Mouse (Mus musculus) ES-Bruce4 (cell line): ENCODE results near the gene Mrpl18.

ENCODE experiments used
- CTCF ChIP-seq: IDR thresholded peaks from one replicate; pipeline ENCODE4 v1.8.1; 2011; ENCODE audit warnings: low read depth, low read length
- POLR2A ChIP-seq: IDR thresholded peaks from one replicate; pipeline ENCODE4 v1.8.1; 2011; ENCODE audit warnings: low read length; ENCODE audit not compliant: insufficient read depth

DNA sequence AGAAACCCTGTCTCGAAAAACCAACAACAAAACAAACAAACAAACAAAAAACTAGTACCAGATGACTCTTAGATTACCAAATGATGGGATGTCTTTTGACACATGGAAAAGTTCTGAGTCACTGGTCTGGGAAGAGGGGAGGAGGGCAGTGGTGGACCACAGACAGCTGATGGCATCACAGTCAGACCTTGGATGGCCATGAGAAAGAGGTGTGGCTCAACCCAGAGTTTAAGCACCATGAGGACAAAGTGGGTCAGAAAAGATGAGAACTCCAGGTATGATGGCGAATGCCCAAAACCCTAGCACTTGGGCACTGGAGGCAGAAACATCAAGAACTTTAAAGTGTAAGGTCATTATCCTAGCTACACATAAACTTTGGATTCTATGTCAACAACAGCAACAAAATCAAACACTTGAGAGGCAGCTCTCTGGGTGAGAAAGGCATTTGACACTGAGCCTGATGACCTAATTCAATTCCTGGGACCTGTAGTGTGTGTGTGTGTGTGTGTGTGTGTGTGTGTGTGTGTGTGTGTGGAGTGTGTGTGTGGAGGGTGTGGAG is 21.3 kb upstream of the Mrpl18 start:
- TF ChIP-seq CTCF (no peak), POLR2A (no peak)
